1 mouse cellular context compared by ENCODE assay signal in genomic region chr2:119619002-119619401, GRCm38 (mm10).
A peak's percentile ranks its signal among the peaks of the same experiment; 100 is the strongest.
TF ChIP-seq lines count a peak whose summit lies in the region.

No protein-coding gene starts in this region.

TF ChIP-seq in MEL, 35 proteins besides CTCF, POLR2A, EP300 and RAD21:
- peak; percentile 38; the same call in 1 of the 2 replicates for TF ChIP-seq MAX (IDR thresholded peaks at IDR 0.05; ENCODE audit: low read length)
- 0 out of 2 replicates have a peak, but pooled peaks have one; percentile 4 for TF ChIP-seq NELFE (IDR thresholded peaks at IDR 0.05; ENCODE audit: low read depth, low read length)
- TF ChIP-seq MYB (IDR thresholded peaks at IDR 0.05; ENCODE audit: low read depth, low read length) = 0 out of 2 replicates have a peak, but pooled peaks have one; percentile 11
- TF ChIP-seq MAZ (IDR thresholded peaks at IDR 0.05; ENCODE audit: low read depth, low read length) = 0 out of 2 replicates have a peak, but pooled peaks have one; percentile 57
- TF ChIP-seq MXI1 (IDR thresholded peaks at IDR 0.05; ENCODE audit: low read depth, low read length) = peak; percentile 55; the same call in 1 of the 2 replicates
